Mouse (Mus musculus): ENCODE data around the gene Thrap3. TPM values are rescaled to one million over a fixed set of nuclear protein-coding genes. Genes with fewer than 3 reads are reported as not detected.
A peak's percentile ranks its signal among the peaks of the same experiment; 100 is the strongest.

Gene Thrap3
- polyA plus RNA-seq, 1 experiment from 2014 or later: 129 TPM

DNA sequence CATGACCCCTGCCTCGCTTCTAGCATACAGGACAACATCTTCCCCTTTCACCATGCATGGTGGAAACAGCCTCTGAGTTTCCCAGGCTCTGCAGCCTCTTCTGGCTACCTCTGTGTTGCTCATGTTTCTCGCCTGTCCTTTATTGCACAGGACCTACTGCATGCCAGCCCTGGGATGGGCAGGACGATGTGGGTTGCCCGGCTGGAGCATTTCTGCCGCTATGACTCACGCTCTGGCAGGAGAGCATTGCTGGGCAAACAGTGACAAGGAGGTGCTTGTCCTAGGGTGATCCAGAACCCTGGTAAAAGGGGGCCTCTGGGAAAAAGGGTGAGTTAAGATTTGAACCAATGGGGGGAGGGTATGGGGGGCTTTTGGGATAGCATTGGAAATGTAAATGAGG is 15.2 kb upstream of the Thrap3 start:
- Histone ChIP-seq H3K9ac (no peak overlapping the region), H3K9me3 (replicated peaks) (no peaks in the 10 kb centered on the region), H3K4me2 (no peak overlapping the region), H3K27me3 (no peaks in the 10 kb centered on the region), H3K4me1 (replicated peaks) (peaks cover 3% of the 10 kb centered on the region; the same call in 1 of the 2 replicates), H3K36me3 (no peaks in the 10 kb centered on the region), H3K27ac (no peak overlapping the region), H3K4me3 (no peak overlapping the region)
- WGBS: 71% methylated on average over 6 of the region's 6 CpGs
- ATAC-seq (replicated peaks; ENCODE audit: insufficient number of reproducible peaks, insufficient read depth, low FRiP score, low read depth): no peak

DNA sequence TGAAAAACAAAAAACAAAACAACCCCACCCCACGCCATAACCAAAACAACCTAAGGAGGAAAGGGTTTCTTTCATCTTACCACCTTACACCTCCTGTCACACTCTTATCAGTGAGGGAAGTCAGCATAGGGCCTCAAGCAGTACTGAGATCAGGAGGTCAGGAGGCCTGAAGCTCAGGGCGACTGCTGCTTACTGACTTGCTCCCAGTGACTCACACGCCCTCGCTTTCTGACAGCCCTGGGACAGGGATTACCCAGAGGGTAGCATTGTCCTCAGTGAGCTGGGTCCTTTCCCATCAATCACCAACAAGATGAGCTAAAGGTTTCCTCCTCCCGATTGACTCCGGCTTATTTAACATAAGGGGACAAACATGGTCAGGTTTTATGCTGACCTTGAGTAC is 4.5 kb upstream of the Thrap3 start:
- Histone ChIP-seq H3K27me3 (no peaks in the 10 kb centered on the region), H3K4me3 (no peak overlapping the region), H3K36me3 (no peaks in the 10 kb centered on the region), H3K9ac (no peak overlapping the region), H3K4me2 (no peak overlapping the region), H3K27ac (no peak overlapping the region), H3K4me1 (replicated peaks) (peaks cover 6% of the 10 kb centered on the region), H3K9me3 (replicated peaks) (no peaks in the 10 kb centered on the region)
- ATAC-seq (replicated peaks; ENCODE audit: insufficient number of reproducible peaks, insufficient read depth, low FRiP score, low read depth): no peak
- 62% methylated on average over 6 of the region's 6 CpGs for WGBS

DNA sequence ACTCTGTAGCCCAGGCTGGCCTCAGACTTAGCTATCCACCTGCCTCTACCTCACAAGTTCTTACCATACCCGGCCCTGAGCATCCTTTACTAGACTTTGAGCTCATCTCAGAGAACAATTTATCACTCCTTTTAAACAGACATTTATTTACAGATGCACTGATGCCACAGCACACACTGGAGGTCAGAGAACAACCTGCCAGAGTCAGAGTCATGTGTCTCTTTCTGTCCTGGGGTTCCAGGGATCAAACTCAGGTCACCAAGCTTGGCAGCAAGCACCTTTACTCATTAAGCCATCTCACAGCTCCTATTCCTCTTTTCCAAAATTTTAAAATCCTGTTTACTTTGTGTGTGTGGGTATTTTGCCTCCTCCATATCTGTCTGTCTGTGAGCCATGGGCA is 2.8 kb upstream of the Thrap3 start:
- H3K4me2 ChIP-seq: no peak overlapping the region
- H3K4me1 ChIP-seq (replicated peaks): peaks cover 12% of the 10 kb centered on the region
- no peaks in the 10 kb centered on the region for H3K36me3 ChIP-seq
- H3K27ac ChIP-seq: no peak overlapping the region
- no peaks in the 10 kb centered on the region for H3K9me3 ChIP-seq (replicated peaks)
- H3K27me3 ChIP-seq: no peaks in the 10 kb centered on the region
- H3K9ac ChIP-seq: no peak overlapping the region
- no peak overlapping the region for H3K4me3 ChIP-seq
- ATAC-seq (replicated peaks; ENCODE audit: insufficient number of reproducible peaks, insufficient read depth, low FRiP score, low read depth): no peak
- 75% methylated on average over 1 of the region's 1 CpGs for WGBS

DNA sequence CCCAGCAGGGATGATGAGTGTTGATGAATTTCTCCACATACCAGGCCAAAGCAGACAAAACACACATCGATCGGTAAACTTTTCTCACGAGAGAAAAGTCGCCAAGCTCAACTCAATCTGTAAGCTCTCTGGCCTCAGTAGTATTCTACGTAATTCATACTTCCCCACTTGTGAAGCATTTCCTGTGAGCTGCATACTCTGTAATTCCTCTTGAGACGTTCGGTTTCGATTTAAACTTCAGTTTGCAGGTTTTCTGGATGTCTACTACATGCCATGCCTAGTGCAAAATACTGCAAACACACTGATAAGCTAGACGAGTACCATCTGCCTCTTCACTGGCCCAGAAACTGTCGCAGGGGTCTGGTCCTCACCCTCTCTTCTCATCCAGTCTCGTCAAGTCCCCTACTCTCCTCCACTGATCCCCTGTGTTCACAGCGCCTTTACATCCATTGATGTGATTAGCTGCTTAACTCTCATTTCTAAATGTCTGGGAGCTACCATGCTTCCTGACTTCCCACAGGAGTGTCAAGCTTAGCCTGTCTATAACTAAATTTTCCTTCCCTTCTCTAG is 2.2 kb upstream of the Thrap3 start:
- no peaks in the 10 kb centered on the region for H3K9me3 ChIP-seq (replicated peaks)
- no peaks in the 10 kb centered on the region for H3K27me3 ChIP-seq
- H3K36me3 ChIP-seq: no peaks in the 10 kb centered on the region
- ATAC-seq (replicated peaks; ENCODE audit: insufficient number of reproducible peaks, insufficient read depth, low FRiP score, low read depth): no peak
- WGBS: 55% methylated on average over 12 of the region's 12 CpGs
- H3K4me3 ChIP-seq: no peak overlapping the region
- no peak overlapping the region for H3K4me2 ChIP-seq
- no peak overlapping the region for H3K9ac ChIP-seq
- H3K4me1 ChIP-seq (replicated peaks): peaks cover 19% of the 10 kb centered on the region
- no peak overlapping the region for H3K27ac ChIP-seq

DNA sequence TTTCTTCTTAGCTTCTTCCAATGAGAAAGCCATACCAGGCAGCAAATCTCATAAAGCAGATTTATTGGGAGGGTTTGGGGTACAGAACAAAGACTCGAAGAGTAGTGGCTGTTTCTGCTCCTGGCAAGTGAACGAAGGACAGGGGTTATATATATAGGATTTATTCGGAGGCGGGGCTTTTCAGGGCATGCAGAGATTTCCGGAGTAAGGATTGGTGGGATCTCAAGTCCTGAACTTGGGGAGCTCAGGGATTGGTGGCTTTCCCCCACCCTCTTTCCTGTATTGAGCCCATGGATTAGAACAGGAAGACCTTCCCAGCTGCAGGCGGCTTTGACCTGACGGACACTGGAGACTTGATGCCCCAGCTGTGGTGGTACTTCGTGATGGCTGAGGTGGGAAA is 1.5 kb upstream of the Thrap3 start:
- no peaks in the 10 kb centered on the region for H3K36me3 ChIP-seq
- no peak overlapping the region for H3K4me2 ChIP-seq
- no peak for ATAC-seq (replicated peaks; ENCODE audit: insufficient number of reproducible peaks, insufficient read depth, low FRiP score, low read depth)
- H3K9me3 ChIP-seq (replicated peaks): no peaks in the 10 kb centered on the region
- H3K4me1 ChIP-seq (replicated peaks): peaks cover 26% of the 10 kb centered on the region
- WGBS: 86% methylated on average over 8 of the region's 8 CpGs
- no peak overlapping the region for H3K9ac ChIP-seq
- no peaks in the 10 kb centered on the region for H3K27me3 ChIP-seq
- peak overlapping the region; percentile 99 for H3K27ac ChIP-seq
- H3K4me3 ChIP-seq: no peak overlapping the region

DNA sequence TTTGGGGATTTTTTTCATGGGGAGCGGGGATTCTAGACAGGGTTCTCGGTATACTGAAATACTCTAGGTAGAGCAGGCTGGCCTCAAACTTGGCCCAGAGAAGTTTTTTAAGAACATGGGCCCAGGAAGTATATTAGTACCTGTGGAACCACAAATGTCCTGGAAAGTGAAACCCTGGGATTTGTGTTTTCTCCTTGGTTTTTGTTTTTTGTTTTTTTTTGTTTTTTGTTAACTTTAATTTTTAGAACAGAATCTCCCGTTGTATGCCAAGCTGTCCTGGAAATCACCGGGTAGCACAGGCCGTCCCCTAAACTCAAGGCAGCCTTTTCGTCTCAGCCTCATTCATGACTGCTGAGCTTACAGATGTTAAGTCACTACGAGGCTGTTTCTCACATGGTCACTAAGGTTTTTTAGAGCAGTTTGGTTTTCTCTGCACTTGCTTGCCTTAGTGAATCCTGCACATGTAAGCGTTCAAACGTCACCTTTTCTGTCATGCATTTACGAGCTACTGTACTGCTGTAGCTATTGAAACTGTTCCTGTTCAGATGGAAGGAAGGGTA is 856 bp upstream of the Thrap3 start:
- no peak for ATAC-seq (replicated peaks; ENCODE audit: insufficient number of reproducible peaks, insufficient read depth, low FRiP score, low read depth)
- Histone ChIP-seq H3K27ac (peak overlapping the region; percentile 99), H3K9ac (peak overlapping the region; percentile 28; the same call in 1 of the 2 replicates), H3K36me3 (no peaks in the 10 kb centered on the region), H3K27me3 (no peaks in the 10 kb centered on the region), H3K4me2 (peak overlapping the region; percentile 65), H3K4me3 (peak overlapping the region; percentile 83), H3K4me1 (replicated peaks) (peaks cover 32% of the 10 kb centered on the region), H3K9me3 (replicated peaks) (no peaks in the 10 kb centered on the region)
- WGBS: 70% methylated on average over 10 of the region's 10 CpGs

DNA sequence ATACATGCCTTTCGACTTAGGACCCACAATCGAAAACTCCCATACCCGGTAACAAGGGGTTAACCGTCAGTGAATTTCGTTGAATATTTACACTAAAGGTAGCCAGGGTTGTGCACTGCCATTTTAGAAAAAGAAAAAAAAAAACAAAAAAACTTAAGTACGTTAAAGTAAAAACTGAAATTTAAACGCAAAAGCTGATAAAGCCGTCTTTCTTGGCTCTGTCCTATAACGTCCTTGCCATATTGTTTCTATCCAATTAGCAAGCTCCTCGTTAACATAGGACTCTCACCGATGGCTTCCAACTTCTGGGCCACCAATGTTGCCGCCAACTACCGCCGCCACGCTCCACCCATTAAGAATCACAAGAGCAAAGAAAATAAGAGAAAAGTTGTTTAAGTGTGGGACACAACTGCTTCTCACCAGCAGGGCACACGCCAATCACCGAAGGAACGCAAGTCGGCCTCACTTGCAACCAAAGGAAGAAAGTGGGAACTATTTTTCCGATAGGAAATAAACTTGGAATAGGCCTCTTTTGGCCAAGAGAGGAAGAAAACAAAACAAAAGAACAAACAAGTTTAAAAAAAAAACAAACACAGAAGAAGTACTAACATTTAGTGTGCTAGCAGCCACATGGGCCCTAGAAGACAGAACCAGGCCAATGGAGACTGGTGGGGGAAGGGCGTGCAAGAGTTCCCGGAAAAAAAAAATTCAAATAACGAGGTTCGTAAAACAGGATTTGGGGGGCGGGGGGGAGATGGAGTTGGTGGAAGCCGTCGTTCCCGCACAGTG is 852 bp downstream of the Thrap3 start:
- H3K36me3 ChIP-seq: no peaks in the 10 kb centered on the region
- peaks cover 45% of the 10 kb centered on the region for H3K4me1 ChIP-seq (replicated peaks)
- ATAC-seq (replicated peaks; ENCODE audit: insufficient number of reproducible peaks, insufficient read depth, low FRiP score, low read depth): no peak
- H3K4me2 ChIP-seq: peak overlapping the region; percentile 68
- H3K9me3 ChIP-seq (replicated peaks): no peaks in the 10 kb centered on the region
- H3K27me3 ChIP-seq: no peaks in the 10 kb centered on the region
- WGBS: under 1% methylated on average over 28 of the region's 28 CpGs
- H3K4me3 ChIP-seq: peak overlapping the region; percentile 83
- peak overlapping the region; percentile 99 for H3K27ac ChIP-seq
- peak overlapping the region; percentile 91 for H3K9ac ChIP-seq

DNA sequence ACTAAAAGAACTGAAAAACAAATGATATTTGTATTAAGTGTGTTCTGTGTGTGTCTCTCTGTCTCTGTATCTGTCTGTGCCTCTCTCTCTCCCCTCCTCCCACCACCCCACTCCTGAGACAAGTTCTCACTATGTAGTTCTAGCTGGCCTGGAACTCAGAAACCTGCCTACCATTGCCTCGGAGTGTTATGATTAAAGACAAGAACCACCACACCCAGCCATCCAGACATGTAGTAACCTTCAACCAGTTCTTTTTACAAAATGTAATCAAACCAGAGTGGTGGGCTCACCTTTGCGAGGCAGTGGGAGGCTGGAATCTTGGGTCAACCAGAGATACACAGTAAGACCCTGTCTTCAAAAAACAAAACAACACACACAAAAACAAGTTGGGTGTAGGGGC is 1.9 kb downstream of the Thrap3 start:
- peak overlapping the region; percentile 99 for H3K27ac ChIP-seq
- 25% methylated on average over 2 of the region's 2 CpGs for WGBS
- peak overlapping the region; percentile 91 for H3K9ac ChIP-seq
- no peaks in the 10 kb centered on the region for H3K36me3 ChIP-seq
- no peaks in the 10 kb centered on the region for H3K27me3 ChIP-seq
- peak overlapping the region; percentile 68 for H3K4me2 ChIP-seq
- peaks cover 52% of the 10 kb centered on the region for H3K4me1 ChIP-seq (replicated peaks)
- no peaks in the 10 kb centered on the region for H3K9me3 ChIP-seq (replicated peaks)
- ATAC-seq (replicated peaks; ENCODE audit: insufficient number of reproducible peaks, insufficient read depth, low FRiP score, low read depth): no peak
- H3K4me3 ChIP-seq: peak overlapping the region; percentile 83

DNA sequence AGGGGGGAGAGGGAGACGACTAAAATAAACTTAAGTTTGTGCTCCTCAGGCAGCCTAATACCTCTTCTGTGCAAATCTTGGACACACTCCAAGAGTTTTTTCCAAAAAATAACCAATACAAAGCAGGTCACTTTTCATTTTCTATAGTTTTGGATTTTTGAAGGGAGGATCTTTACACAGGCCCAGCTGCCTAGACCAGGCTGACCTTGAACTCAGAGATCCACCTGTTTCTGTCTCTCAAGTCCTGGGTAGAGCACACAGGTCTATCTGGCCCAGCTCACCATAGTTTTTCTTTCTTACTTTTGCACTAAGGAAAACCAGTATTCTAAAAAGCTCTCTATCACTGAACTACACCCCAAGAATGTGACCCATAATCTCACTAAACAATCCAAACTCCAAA is 2.5 kb downstream of the Thrap3 start:
- Histone ChIP-seq H3K9me3 (replicated peaks) (no peaks in the 10 kb centered on the region), H3K4me1 (replicated peaks) (peaks cover 53% of the 10 kb centered on the region), H3K4me3 (peak overlapping the region; percentile 83), H3K36me3 (no peaks in the 10 kb centered on the region; the same call in 1 of the 2 replicates), H3K4me2 (peak overlapping the region; percentile 68), H3K9ac (peak overlapping the region; percentile 91), H3K27me3 (no peaks in the 10 kb centered on the region), H3K27ac (0 out of 2 replicates have a peak overlapping the region, but pooled peaks have one; percentile 12)
- WGBS: 13% methylated on average over 1 of the region's 1 CpGs
- ATAC-seq (replicated peaks; ENCODE audit: insufficient number of reproducible peaks, insufficient read depth, low FRiP score, low read depth): no peak

DNA sequence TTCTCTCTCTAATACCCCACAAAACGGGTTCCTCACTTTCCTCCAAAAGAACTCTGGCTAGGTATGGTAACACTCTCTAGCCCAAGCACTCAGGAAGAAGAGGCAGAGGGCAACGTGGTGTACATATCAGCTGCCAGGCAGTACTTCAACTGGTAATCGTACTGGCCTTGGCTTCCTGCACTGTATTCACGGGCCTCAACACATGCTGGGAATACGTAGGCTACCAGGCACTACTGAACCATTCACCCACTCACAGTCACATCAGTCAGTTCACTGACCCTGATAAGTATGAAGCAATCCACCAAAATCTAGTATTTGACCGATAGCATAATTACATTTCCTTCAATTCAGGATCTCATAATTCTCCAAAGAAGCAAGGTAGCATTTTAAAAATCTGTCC is 3.0 kb downstream of the Thrap3 start:
- ATAC-seq (replicated peaks; ENCODE audit: insufficient number of reproducible peaks, insufficient read depth, low FRiP score, low read depth): no peak
- no peaks in the 10 kb centered on the region for H3K27me3 ChIP-seq
- H3K4me1 ChIP-seq (replicated peaks): peaks cover 55% of the 10 kb centered on the region
- no peaks in the 10 kb centered on the region for H3K9me3 ChIP-seq (replicated peaks)
- H3K36me3 ChIP-seq: peaks cover 5% of the 10 kb centered on the region; the same call in 1 of the 2 replicates
- H3K4me3 ChIP-seq: peak overlapping the region; percentile 83; the same call in 1 of the 2 replicates
- peak overlapping the region; percentile 68 for H3K4me2 ChIP-seq
- H3K9ac ChIP-seq: peak overlapping the region; percentile 91; the same call in 1 of the 2 replicates
- 49% methylated on average over 6 of the region's 6 CpGs for WGBS
- no peak overlapping the region for H3K27ac ChIP-seq

DNA sequence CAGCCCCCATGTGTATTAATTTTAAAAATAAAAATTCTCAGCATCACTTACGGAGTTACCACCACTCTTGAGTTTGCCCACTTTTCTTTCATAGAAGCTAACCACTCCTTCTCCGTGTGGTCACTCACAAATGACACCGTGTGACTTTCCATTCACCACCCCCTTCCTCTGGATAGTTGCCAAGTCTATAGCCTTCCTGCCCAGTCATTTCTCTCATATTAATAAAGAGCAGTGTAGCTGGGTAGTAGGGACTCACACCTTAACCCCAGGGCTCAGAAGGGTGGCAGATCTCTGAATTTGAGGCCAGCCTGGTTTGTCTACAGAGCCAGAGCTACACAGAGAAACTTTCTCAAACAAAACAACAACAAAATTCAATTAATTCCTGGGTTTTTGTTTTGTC is 5.1 kb downstream of the Thrap3 start:
- Histone ChIP-seq H3K36me3 (peaks cover 25% of the 10 kb centered on the region), H3K4me2 (peak overlapping the region; percentile 1; the same call in 1 of the 2 replicates), H3K27ac (0 out of 2 replicates have a peak overlapping the region, but pooled peaks have one; percentile 1)

More for the DNA sequence above, 5.1 kb downstream of the Thrap3 start:
- H3K4me3 ChIP-seq: no peak overlapping the region
- no peaks in the 10 kb centered on the region for H3K9me3 ChIP-seq (replicated peaks)
- no peaks in the 10 kb centered on the region for H3K27me3 ChIP-seq
- no peak overlapping the region for H3K9ac ChIP-seq
- no peak for ATAC-seq (replicated peaks; ENCODE audit: insufficient number of reproducible peaks, insufficient read depth, low FRiP score, low read depth)
- H3K4me1 ChIP-seq (replicated peaks): peaks cover 49% of the 10 kb centered on the region
- 32% methylated on average over 3 of the region's 3 CpGs for WGBS
